Mouse (Mus musculus) kidney, postnatal 25 days (tissue): Measurements from ENCODE around the gene Arhgef26.

ENCODE experiments used
- DNase-seq, 2 experiments: peaks; one replicate each; pipeline ENCODE4 v3.0.0; 2021; ENCODE audit warnings: mixed read lengths in 2 of 2

Gene Arhgef26

DNA sequence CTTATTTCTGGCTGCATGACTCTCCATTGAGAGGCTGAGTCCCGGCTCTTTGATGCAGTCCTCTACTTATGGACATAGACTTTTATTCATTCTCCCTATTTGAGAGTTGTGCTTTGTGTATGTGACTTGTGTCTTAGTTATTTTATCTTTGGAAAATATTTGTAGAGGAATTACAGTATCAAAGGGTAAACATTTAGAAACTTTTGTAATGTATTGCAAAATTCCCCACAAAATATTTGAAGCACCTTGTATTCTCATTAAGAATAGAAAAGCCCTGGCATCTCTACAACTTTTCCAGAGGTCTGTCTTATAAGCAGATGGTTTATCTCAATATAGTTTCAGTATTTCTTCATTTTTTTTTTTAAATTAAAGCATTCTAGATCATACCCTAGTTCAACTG lies 44.7 kb downstream of the Arhgef26 start:
- no peak for DNase-seq

DNA sequence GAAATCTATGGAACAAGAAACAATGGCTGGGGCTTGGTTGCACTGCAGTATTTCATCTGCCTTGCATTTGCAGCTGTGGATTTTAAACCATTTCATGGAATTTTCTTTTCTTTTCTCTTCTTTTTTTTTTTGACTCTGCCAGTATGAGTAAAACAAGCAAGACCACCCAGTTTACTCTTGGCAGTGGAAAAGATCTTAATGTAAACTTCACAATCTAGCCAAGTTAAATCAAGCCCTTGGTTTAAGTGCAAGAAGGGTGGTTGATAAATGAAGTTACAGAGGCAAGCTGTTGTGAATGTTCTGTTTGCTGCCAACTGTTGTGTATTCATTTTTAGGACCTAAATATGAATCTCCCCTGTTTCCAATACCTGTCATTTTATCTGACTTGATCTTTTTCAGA lies 54.5 kb downstream of the Arhgef26 start:
- DNase-seq = no peak

DNA sequence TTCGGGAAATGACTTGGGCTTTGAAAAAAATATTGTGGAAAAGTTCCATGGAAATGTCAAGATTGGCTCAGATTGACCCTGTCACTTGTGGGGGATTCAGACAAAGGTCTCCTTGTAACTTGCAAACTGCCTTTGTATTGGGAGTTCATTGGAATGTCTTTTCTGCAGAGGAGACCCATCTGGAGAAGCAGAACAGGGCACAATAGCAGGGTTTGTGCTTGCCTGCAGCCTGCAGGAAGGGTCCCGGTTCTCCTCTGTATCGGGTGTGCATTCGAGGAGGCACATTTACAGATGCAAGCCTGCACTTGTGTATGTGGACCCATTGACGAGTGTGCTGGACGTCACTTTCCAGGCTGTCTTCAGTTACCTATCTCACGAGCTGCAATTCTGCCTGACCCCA lies 56.1 kb downstream of the Arhgef26 start:
- DNase-seq = no peak

DNA sequence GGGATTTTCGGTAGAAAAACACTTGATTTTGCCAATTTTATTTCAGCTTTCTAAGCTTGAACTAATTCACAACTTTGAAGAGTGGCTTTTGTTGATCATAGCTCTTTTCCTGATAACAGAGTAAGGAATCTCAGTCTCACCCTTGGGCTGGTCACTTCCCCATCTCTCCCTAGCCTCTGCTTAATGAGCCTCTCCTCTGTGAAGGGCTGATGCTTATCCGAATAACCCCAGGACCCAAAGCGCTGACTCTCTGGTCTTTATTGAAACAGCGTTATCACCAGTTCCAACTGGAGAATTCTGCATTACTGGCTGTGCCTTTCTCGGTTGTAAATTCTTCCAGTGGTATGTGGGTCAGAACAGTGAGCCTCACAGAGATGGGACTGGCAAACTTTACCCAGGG lies 57.2 kb downstream of the Arhgef26 start:
- no peak for DNase-seq

GRCm38 (mm10) chr3:62396109-62396508 lies 58.0 kb downstream of the Arhgef26 start:
- DNase-seq = peak in 1 of 2 experiments; percentile 44

- DNase-seq = no peak
Measured at GRCm38 (mm10) chr3:62398094-62398493, 60.0 kb downstream of the Arhgef26 start.

- DNase-seq = no peak
Measured at GRCm38 (mm10) chr3:62399826-62400746, 61.9 kb downstream of the Arhgef26 start.

GRCm38 (mm10) chr3:62402466-62402865 lies 64.3 kb downstream of the Arhgef26 start:
- no peak for DNase-seq

- DNase-seq = no peak
Measured at GRCm38 (mm10) chr3:62404477-62405246, 66.5 kb downstream of the Arhgef26 start.

DNA sequence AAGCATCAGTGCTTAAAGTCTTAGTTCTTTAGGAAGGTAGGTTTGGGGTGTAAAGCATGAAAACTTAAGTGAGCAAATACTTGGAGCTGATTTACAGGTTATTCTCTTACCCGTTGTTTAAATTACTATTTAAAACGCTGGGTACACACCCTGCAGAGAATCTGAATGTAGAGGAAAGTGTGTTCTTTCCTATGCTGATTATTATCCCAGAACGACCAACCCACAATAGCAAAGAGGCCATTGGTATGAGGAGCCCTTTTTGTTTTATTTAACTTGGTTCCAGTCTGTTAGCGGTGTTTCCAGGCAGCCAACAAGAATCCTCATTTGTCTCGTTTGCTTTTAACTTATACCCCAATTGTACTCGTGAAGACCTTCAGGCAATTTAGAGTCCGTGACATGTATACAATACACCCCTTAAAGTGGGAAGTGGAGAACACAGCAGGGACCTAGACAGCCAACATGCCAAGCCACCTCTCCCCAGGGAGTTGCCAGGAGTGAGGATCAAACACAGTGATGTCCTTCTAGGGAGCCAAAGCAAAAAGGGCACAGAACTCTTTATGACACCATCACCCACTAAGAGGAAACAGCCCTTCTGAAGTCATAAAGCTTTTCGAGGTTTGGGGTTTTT lies 71.5 kb downstream of the Arhgef26 start:
- no peak for DNase-seq

DNA sequence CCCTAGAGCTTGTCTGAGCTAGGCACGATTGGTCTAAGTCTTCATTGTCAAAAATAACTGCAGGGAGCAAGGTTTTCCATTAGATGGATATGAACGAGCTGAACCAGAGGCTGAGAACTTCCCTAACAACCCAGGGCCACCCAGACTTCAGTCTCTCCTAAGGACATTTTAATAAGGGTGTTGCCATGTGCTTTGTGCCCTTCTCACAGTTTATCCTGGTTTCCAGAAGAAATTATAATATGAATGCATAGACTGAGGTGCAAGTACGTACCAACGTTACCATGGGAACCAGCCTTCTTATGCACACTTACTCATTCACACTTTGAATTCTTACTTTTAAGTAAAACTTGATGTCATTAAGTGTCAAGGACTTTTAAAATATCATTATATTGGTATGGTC lies 72.3 kb downstream of the Arhgef26 start:
- DNase-seq = no peak

DNA sequence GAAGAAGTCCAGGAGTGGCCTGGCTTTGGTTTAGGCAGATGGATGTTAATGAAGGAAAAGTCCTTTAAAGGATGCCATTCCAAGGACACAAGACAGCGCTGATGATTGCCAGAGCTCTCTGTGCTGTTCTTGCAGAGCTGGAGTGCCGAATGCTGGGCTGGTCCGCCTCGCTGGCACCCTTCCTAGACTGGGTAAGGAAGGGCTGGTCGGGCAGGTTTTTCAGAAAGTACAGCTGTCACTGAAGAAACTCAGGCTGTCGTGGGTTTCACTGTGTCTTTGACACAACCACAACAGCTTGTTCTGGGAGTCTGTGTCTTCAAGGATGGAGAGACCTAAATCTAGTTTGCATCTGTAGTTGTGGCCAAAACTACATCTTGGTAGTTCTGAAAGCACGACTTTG lies 74.6 kb downstream of the Arhgef26 start:
- peak in 1 of 2 experiments; percentile 5 for DNase-seq

- DNase-seq = no peak
Measured at GRCm38 (mm10) chr3:62414926-62415325, 76.8 kb downstream of the Arhgef26 start.

- no peak for DNase-seq
Measured at GRCm38 (mm10) chr3:62417458-62417857, 79.3 kb downstream of the Arhgef26 start.

DNA sequence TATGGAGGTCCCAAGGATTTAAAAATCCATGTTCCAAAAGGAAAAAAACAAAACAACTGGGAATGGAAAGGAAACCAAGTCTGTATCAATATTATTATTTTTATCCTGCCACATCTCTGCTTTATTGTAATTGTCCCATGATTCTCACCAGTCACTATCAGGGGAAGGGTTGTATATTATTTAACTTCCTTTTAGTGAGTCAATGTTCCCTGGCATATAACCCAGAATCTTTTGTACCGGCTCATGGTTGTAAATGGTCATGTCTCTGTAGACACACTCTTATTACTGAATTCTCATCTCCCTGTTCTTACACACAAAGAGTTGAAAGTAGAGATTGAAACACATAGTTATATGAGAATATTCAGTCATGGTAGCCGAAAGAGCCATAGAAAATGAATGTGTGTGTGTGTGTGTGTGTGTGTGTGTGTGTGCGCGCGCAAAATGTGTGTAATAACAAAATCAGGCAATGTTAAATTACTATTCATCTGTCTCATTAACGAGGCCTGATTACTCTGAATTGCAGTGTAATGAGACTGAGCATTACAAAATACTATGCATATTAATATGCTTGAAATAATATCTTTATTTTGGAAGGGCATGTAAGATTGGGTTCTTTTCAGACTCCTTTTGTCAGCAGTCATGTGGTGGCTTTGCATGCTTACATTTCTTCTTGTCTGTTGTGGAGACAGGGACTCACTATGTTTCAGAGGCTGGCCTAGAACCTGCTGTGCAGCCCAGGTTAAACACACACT lies 80.4 kb downstream of the Arhgef26 start:
- no peak for DNase-seq

DNA sequence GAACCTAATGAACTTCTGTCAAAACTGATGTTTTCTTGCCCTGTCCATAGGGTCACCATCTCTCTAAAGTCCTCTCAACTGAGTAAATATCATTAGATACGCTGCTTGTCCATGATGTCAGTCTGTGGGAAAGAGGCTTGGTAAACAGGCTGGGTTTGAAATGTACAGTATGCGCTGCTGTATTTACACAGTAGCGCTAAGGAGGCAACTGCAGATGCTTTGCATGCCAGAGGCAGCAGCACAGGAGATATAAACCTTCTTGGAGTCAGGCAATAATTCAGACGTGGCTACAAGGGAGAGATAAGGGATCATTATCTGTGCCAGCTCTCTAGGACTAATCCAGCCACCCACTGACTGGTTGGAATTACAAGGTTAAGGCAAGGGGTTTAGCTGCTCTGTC lies 95.5 kb downstream of the Arhgef26 start:
- DNase-seq = no peak

DNA sequence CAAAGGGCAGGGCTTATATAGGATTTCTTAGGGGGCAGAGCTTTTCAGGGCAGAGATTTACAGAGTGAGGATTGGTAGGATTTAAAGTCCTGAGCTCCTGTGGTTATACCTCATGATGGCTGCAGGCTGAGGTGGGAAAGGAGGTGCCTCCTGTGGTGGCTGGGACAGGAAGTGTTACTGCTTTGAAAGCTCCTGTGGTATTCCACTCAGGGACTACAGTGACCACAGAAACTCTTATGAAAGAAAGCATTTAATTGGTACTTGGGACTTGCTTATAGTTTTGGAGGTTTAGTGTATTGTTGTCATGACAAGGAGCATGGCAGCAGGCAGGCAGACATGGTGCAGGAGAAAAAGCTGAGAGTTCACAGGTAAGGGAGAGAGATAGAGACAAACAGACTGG lies 97.8 kb downstream of the Arhgef26 start:
- no peak for DNase-seq

DNA sequence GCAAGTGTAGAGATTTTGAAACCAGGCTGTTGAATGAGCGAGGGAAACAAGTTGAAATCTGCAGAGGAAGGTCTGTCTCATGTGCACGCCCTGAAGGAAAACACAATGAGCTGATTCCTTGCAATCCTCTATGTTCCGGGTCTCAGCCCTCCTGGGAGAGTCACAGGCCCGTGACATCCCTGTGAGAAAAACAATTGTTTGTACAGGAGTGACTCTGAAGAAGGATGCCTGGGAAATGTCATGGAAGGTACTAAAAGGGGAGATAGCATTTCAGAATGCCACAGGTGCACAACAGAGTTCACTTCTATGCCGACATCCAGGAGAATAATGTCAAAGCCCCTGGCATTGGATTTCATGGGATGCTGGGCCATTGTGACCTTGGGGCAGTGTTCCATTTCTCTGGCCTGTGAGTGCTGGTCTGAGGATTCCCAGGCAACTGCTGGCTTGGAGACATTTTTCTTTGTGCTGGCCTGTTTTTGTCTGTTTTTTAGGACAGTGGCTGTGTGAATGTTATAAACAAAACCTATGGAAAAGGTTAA lies 102.4 kb downstream of the Arhgef26 start:
- no peak for DNase-seq

- peak in 1 of 2 experiments; percentile 13 for DNase-seq
Measured at GRCm38 (mm10) chr3:62443582-62444194, 105.5 kb downstream of the Arhgef26 start.

- no peak for DNase-seq
Measured at GRCm38 (mm10) chr3:62446271-62446670, 108.1 kb downstream of the Arhgef26 start.

DNA sequence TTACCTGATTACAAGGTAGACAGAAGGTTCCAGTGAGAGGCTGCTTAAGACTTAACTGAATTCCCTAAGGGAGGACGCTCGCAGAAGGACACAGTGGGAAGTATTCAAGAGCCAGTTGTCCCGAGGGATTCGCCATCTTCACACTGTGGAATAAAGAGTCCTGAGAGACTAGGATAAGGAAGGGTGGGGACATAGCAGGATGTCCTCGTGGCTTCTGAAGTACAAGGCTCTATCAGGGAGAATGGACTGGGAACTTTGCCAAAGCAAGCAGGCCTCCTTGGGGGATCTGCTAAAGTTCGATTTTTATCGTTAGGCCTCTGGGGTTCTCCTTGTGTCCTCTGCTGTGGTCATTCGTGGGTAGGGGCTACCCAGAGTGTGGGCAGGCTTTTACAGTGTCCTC lies 109.0 kb downstream of the Arhgef26 start:
- peak; percentile 50 to 59 for DNase-seq
